Mouse (Mus musculus) common myeloid progenitor, adult 5-6 weeks (primary cell): Measurements from ENCODE around the gene Atp6v0a1. TPM values are rescaled to one million over a fixed set of nuclear protein-coding genes. Genes with fewer than 3 reads are reported as not detected.

Experiments used
- ATAC-seq: replicated peaks from 2 replicates; pipeline ENCODE4 v1.8.0; 2016; ENCODE audit warnings: low read depth, mild to moderate bottlenecking, moderate TSS enrichment, inconsistent platforms; ENCODE audit not compliant: poor library complexity, severe bottlenecking
- total RNA-seq: library from RNA; stranded (forward); fragments of 200-1000, 187-1606 nt; gene quantifications from 2 replicates; pipeline ENCODE4 v1.2.3, GENCODE M21; 2017

Atp6v0a1 gene
- total RNA-seq, 1 experiment from 2014 or later = 25.9 TPM

DNA sequence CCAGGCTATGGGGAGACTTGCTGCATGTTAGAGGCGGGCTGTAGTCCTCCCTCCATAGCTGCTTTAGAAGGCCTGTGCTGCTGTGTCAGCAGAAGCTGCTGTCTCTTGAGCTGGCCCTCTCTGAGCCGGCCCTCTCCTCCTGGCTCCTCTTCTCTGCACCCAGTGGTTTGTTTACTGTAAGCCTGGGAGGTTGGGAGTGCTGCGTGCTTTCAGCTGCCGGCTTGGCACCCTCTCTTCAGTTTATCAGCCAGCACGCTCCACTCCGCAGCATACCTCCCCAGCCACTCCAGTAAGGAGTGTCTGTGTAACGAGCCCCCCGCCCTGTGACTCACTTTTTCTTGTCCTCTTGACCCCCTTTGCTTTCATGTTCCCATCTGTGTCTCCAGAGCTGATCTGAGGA is 47.6 kb downstream of the Atp6v0a1 start:
- ATAC-seq = no peak

GRCm38 (mm10) chr11:101057860-101058259 is 48.6 kb downstream of the Atp6v0a1 start:
- peak; percentile 67 for ATAC-seq

- no peak for ATAC-seq
Measured at GRCm38 (mm10) chr11:101058726-101059125, 49.5 kb downstream of the Atp6v0a1 start.

DNA sequence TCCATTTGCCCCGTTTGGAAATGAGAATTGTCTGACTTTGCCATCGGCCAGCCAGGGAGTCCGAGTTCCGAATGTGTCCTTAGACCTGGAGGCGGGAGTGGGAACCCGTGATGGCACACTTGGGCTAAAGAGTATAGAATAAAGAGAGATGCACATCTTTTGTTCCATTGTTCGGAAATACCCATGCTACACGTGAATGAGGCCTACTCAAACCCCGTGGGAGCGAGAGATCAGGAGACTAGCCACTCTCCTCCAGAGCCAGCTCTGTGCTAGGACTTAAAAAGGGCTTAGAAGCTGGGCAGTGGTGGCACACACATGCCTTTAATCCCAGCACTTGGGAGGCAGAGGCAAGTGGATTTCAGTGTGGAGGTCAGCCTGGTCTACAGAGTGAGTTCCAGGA is 50.2 kb downstream of the Atp6v0a1 start:
- ATAC-seq = no peak

GRCm38 (mm10) chr11:101060126-101060525 is 50.9 kb downstream of the Atp6v0a1 start:
- no peak for ATAC-seq

DNA sequence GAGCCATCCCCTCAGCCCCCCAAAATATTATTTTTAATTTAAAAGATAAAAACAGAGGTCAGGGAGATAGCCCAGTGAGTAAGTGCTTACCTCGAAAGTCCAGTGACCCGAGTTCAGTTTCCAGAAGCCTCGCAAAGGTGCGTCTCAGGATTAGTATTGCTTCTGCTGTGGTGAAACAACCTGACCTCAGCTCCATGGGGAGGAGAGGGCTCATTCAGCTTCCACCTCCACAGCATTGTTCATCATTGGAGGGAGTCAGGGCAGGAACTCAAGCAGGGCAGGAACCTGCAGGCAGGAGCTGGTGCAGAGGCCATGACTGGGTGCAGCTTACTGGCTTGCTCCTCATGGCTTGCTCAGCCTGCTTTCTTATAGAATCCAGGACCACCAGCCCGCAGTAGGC is 51.8 kb downstream of the Atp6v0a1 start:
- ATAC-seq = no peak

GRCm38 (mm10) chr11:101062165-101062884 is 53.1 kb downstream of the Atp6v0a1 start:
- ATAC-seq = no peak

GRCm38 (mm10) chr11:101062971-101063675 is 53.9 kb downstream of the Atp6v0a1 start:
- no peak; the same call in 1 of the 2 replicates for ATAC-seq

- peak; percentile 93 for ATAC-seq
Measured at GRCm38 (mm10) chr11:101063676-101064327, 54.5 kb downstream of the Atp6v0a1 start.

- ATAC-seq = no peak
Measured at GRCm38 (mm10) chr11:101064462-101064861, 55.2 kb downstream of the Atp6v0a1 start.

GRCm38 (mm10) chr11:101065002-101065401 is 55.8 kb downstream of the Atp6v0a1 start:
- no peak for ATAC-seq

DNA sequence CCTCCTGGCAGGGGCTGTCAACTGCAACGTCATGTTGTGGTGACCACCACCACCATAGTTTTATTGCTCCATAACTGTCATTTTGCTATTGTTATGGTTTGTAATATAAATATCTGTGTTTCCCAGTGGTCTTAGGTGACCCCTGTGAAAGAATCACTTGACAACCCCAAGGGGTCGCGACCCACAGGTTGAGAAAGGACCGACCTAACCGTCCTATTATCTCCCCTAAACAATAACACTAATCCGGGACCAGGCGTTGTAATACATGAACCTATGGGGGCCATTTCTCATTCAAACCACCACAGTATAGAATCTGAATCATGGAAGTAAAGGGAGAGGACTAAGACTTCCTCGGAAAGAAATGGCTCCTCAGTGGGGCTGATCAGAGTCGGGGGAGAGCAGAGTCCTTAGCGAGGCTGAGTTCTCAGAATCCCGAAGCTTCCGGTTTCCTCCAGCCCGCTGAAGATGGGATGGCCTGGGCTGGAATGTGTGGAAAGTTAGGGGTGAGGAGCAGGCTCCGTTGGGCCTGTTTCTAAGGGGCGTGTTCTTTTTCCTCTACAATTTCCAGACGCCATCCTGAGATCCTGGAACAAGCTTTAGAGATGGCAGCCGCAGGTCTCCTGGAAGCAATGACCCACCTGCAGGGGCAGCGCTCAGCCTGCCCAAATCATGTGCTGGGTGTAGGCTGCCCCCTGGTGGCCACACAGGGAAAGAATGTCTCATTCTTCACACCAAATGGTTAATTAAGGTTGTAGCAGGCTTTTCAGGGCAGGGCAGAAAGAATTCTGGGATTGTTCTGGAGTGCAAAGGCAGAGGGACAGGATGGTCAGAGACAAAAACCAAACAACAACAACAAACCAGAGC is 57.5 kb downstream of the Atp6v0a1 start:
- ATAC-seq = no peak

GRCm38 (mm10) chr11:101069391-101070188 is 60.3 kb downstream of the Atp6v0a1 start, which contains the start of gene Naglu:
Naglu (plus strand) TSS chr11:101070012.
- ATAC-seq = peak; percentile 91

DNA sequence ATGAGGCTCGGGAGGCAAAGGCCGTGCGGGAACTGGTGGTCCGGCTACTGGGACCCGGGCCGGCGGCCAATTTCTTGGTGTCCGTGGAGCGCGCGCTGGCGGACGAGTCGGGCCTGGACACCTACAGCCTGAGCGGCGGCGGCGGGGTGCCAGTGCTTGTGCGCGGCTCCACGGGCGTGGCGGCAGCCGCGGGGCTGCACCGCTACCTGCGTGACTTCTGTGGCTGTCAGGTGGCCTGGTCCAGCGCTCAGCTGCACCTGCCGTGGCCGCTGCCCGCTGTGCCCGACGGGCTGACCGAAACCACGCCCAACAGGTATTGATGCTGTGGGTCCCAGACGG is 60.9 kb downstream of the Atp6v0a1 start:
- no peak for ATAC-seq

GRCm38 (mm10) chr11:101070987-101071386 is 61.7 kb downstream of the Atp6v0a1 start:
- no peak for ATAC-seq

- ATAC-seq = no peak
Measured at GRCm38 (mm10) chr11:101071810-101072428, 62.7 kb downstream of the Atp6v0a1 start.

DNA sequence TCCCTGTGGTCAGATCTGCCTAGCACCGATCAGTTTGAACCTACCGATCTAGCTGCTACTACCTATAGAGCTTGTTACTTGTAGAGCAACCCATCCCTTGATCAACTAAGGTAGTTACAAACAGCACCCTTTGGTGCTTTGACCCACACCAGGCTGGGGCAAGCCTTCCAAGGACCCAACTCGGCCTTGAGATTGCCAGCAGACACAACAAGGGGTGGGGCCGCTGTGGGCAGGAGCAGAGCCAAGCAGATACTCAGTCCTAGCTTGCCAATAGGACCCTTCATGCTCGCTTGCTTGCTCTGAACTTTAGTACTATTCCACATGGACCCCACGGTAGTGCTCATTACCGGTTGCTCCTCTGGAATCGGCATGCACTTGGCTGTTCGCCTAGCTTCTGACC is 68.9 kb downstream of the Atp6v0a1 start, which contains the start of gene Hsd17b1:
Gene Hsd17b1 (plus strand): TSS at position 291 of the 400 bp plus-strand sequence.
- ATAC-seq = no peak

- ATAC-seq = peak; percentile 19; the same call in 1 of the 2 replicates
Measured at GRCm38 (mm10) chr11:101079746-101080145, 70.5 kb downstream of the Atp6v0a1 start.

DNA sequence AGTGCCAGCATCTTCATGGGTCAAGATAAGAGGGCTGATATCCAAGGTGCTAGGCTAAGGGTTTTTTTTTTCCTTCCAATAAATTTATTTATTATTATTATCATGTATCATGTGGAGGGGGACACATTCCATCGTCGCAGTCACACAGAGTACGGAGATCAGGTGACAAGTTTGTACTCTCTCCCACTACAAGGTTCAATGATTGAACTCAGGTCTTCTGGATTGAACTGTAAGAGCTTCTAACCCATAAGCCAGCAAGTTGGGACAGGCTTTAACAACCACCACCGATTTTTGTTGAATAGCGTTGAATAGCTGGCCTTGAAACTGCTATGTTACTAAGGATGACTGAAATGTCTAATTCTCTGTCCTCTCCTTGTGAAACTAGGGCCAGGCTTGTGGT is 71.2 kb downstream of the Atp6v0a1 start:
- no peak for ATAC-seq
